In genomic region chr14:15438485-15439157, GRCm38 (mm10) we compare ENCODE assay signal across 9 mouse cellular contexts. TPM values are rescaled to one million over a fixed set of nuclear protein-coding genes. Genes with fewer than 3 reads are reported as not detected.
DNase-seq lines count a peak whose midpoint lies in the region; ATAC-seq lines count a peak whose summit lies in the region.
"Had no signal": no experiment of that assay in that cellular context is flagged by ENCODE, and none has a peak within 500 bp of the region (broad histone marks: within the 10 kb centered on the region; RNA-seq: fewer than 3 reads in every experiment).

Gene Lrrc3b, minus strand, starts transcription at chr14:15438987.

- peak; percentile 92 for ATAC-seq in hindbrain, embryonic 13.5 days (ENCODE audit: low FRiP score)
- ATAC-seq in megakaryocyte progenitor cell, adult 5-6 weeks (replicated peaks; ENCODE audit: poor library complexity): peak; percentile 6; the same call in 1 of the 2 replicates
- peak; percentile 84 for ATAC-seq in stomach, embryonic 16.5 days (ENCODE audit: insufficient read depth, low FRiP score)

- H3K4me3 ChIP-seq in hindbrain, embryonic 13.5 days: peak within 1 kb of the TSS; percentile 68
- peak within 1 kb of the TSS; percentile 62 for H3K4me3 ChIP-seq in stomach, embryonic 16.5 days (replicated peaks; ENCODE audit: low read length)
- H3K4me3 ChIP-seq: erythroblast, embryonic 14.5 days had no signal

- no peaks in the 10 kb centered on the region for H3K9me3 ChIP-seq in hindbrain, embryonic 13.5 days
- H3K9me3 ChIP-seq in stomach, embryonic 16.5 days (replicated peaks; ENCODE audit: control insufficient read depth, low read length): no peaks in the 10 kb centered on the region

- H3K27me3 ChIP-seq in hindbrain, embryonic 13.5 days: peaks cover 32% of the 10 kb centered on the region
- no peaks in the 10 kb centered on the region; the same call in 1 of the 2 replicates for H3K27me3 ChIP-seq in stomach, embryonic 16.5 days (ENCODE audit: control insufficient read depth, insufficient read depth, low read length)

- peak; percentile 20 for DNase-seq in adrenal gland, adult 8-10 months
- DNase-seq in cerebellum, adult 9-10 months: peak; percentile 90
- DNase-seq in frontal cortex, adult 2 months (ENCODE audit: extremely low spot score in 1 of 2, low spot score in 1 of 2): peak; percentile 43 to 75
- DNase-seq in layer of hippocampus, postnatal 36 days: peak; percentile 55 to 58
- no peak for DNase-seq in B cell, adult 2 months

- peaks cover 6% of the 10 kb centered on the region for H3K4me1 ChIP-seq in hindbrain, embryonic 13.5 days (replicated peaks)
- no peaks in the 10 kb centered on the region for H3K4me1 ChIP-seq in stomach, embryonic 16.5 days (ENCODE audit: control insufficient read depth, insufficient read depth, low read length)

- H3K4me2 ChIP-seq in hindbrain, embryonic 13.5 days: peak within 1 kb of the TSS; percentile 94
- H3K4me2 ChIP-seq in stomach, embryonic 16.5 days (ENCODE audit: low read depth, low read length): peak within 1 kb of the TSS; percentile 96

- H3K36me3 ChIP-seq in hindbrain, embryonic 13.5 days: no peaks in the 10 kb centered on the region
- H3K36me3 ChIP-seq in stomach, embryonic 16.5 days (ENCODE audit: control insufficient read depth, insufficient read depth, low read length): no peaks in the 10 kb centered on the region

- WGBS in hindbrain, embryonic 13.5 days: under 1% methylated on average over 51 of the region's 51 CpGs
- WGBS in stomach, embryonic 16.5 days: 2% methylated on average over 37 of the region's 51 CpGs

- peak within 1 kb of the TSS; percentile 82 for H3K27ac ChIP-seq in hindbrain, embryonic 13.5 days
- H3K27ac ChIP-seq in stomach, embryonic 16.5 days (ENCODE audit: low read length): peak within 1 kb of the TSS; percentile 30; the same call in 1 of the 2 replicates

- H3K9ac ChIP-seq in hindbrain, embryonic 13.5 days: peak within 1 kb of the TSS; percentile 76
- H3K9ac ChIP-seq in stomach, embryonic 16.5 days (ENCODE audit: low read length): peak within 1 kb of the TSS; percentile 73

RNA-seq across cellular contexts. Expression of gene Lrrc3b, which starts in this region (rescaled TPM):
- total RNA-seq in adrenal gland, adult 8-10 months (2022): 1 to 10 TPM; 4.1 to 8.0 (median 6.1) TPM
- 23.6 and 24.5 TPM in 2 replicates for polyA plus RNA-seq in frontal cortex, adult 2 months (2012; rRNA removed)
- polyA plus RNA-seq in hindbrain, embryonic 13.5 days (2015; fragmentation: Nextera tagmentation; extraction: Ambion mirVana): 6.7 and 8.1 TPM in 2 replicates
- 1 to 10 TPM; 7.7 to 8.6 TPM for total RNA-seq in layer of hippocampus, postnatal 36 days (2021)
- not detected in 2 replicates for total RNA-seq in megakaryocyte progenitor cell, adult 5-6 weeks (2015)
- not detected in 2 replicates for total RNA-seq in megakaryocyte progenitor cell, adult 5-6 weeks (2017)
- 2.9 and 3.7 TPM in 2 replicates for polyA plus RNA-seq in stomach, embryonic 16.5 days (2015; fragmentation: Nextera tagmentation; extraction: Ambion mirVana)
- polyA plus RNA-seq: erythroblast, embryonic 14.5 days had no signal

Comparison
In these comparisons a context has a peak if more than half of its experiments do, and no peak if none do; other contexts are left out.
1. RNA of gene Lrrc3b (total RNA-seq): 7.7 to 8.6 TPM in layer of hippocampus, postnatal 36 days and 4.1 to 8.0 TPM in adrenal gland, adult 8-10 months; not detected in megakaryocyte progenitor cell, adult 5-6 weeks; every median in the first group is over 4 times any median in the second.
2. Peak in ATAC-seq in megakaryocyte progenitor cell, adult 5-6 weeks; RNA of the gene not detected or under 1 TPM.
3. DNase-seq: peak in adrenal gland, adult 8-10 months (single experiment), cerebellum, adult 9-10 months (single experiment), frontal cortex, adult 2 months (2 of 2) and layer of hippocampus, postnatal 36 days (2 of 2); none in B cell, adult 2 months (0 of 2).
4. ATAC-seq: peak in every context shown above with its lines; median percentile 92 in hindbrain, embryonic 13.5 days; 84 in stomach, embryonic 16.5 days; 6 in megakaryocyte progenitor cell, adult 5-6 weeks.